Mouse (Mus musculus) left cerebral cortex, adult 8-10 months (tissue): ENCODE measurements around the gene Prrt3. TPM values are rescaled to one million over a fixed set of nuclear protein-coding genes. Genes with fewer than 3 reads are reported as not detected.

Experiments
- DNase-seq, 2 experiments: peaks; one replicate each; pipeline ENCODE4 v3.0.0; 2022; ENCODE audit warnings: low spot score in 2 of 2
- microRNA-seq, 2 experiments: library from miRNA; unstranded; fragments of <30 nt; microRNA quantifications; one replicate each; pipeline ENCODE4 v1.2.0; 2022
- total RNA-seq, 4 experiments: library from RNA; stranded (reverse); gene quantifications; 2 replicates each; pipeline ENCODE4 v1.2.4; 2022

The Prrt3 gene
- total RNA-seq, 4 experiments from 2014 or later = 49.5 to 55.2 (median 53.5) TPM

DNA sequence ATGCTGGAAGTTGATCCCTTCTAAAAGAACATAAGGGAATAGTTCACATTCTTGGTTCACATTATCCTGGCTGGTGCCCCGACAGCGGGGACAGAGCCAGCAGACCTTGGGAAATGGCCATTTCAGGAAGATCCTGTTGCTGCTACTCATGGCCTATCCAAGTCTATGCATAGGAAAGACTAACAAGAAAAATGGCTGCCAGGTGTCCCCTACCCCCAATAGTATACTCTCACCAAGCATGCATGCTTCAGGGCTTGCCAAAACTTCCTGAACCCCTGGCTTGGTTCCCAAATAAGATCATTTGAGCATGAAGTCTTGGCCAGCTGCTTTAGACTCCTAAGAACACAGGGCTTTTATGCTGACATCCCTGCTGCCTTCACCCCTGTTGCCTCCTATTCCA, 49.9 kb downstream of the Prrt3 start:
- DNase-seq = no peak

- no peak for DNase-seq
Observed at GRCm38 (mm10) chr6:113447639-113448038, 54.1 kb downstream of the Prrt3 start.

GRCm38 (mm10) chr6:113444207-113444965, 57.3 kb downstream of the Prrt3 start:
- DNase-seq = no peak

Small RNAs within 50 kb of the gene (microRNA-seq; reads per million reads assigned to microRNA genes)
- gene Gm23365 = 0 reads per million in 2 experiments

Other genes with a start within 250 kb of the Prrt3 start
- 10 to 100 TPM; 66.7 to 78.5 (median 72.0) TPM for gene Cpne9, start 219.6 kb downstream of the Prrt3 start, total RNA-seq
- 10 to 100 TPM; 30.0 to 32.9 (median 31.5) TPM for gene Brpf1, start 194.8 kb downstream of the Prrt3 start, total RNA-seq
- gene Ogg1, start 175.0 kb downstream of the Prrt3 start, total RNA-seq = 1 to 10 TPM; 7.5 to 9.3 (median 8.4) TPM
- 100 to 1,000 TPM in 3 of 4 experiments, 10 to 100 TPM in 1; 82.6 to 107 (median 104) TPM for gene Camk1, start 157.9 kb downstream of the Prrt3 start, total RNA-seq
- 10 to 100 TPM; 47.4 to 50.1 (median 47.8) TPM for gene Tada3, start 124.0 kb downstream of the Prrt3 start, total RNA-seq
- 100 to 1,000 TPM; 246 to 271 (median 263) TPM for gene Arpc4, start 123.8 kb downstream of the Prrt3 start, total RNA-seq
- gene Ttll3, start 112.7 kb downstream of the Prrt3 start, total RNA-seq = 10 to 100 TPM in 3 of 4 experiments, 1 to 10 TPM in 1; 8.6 to 13.9 (median 11.8) TPM
- 10 to 100 TPM; 16.0 to 22.1 (median 18.1) TPM for gene Rpusd3, start 82.6 kb downstream of the Prrt3 start, total RNA-seq
- not detected for gene Cidec, start 66.2 kb downstream of the Prrt3 start, total RNA-seq
- gene Jagn1, start 59.4 kb downstream of the Prrt3 start, total RNA-seq = 10 to 100 TPM; 34.5 to 43.5 (median 39.4) TPM
- gene Il17re, start 43.4 kb downstream of the Prrt3 start, total RNA-seq = under 1 TPM; 0.24 to 0.74 (median 0.58) TPM
- gene Il17rc, start 30.5 kb downstream of the Prrt3 start, total RNA-seq = 1 to 10 TPM; 5.2 to 8.3 (median 5.6) TPM
- 100 to 1,000 TPM in 3 of 4 experiments, 10 to 100 TPM in 1; 99.3 to 110 (median 105) TPM for gene Creld1, start 18.6 kb downstream of the Prrt3 start, total RNA-seq
- 10 to 100 TPM; 67.2 to 73.2 (median 69.3) TPM for gene Emc3, start 29.7 kb upstream of the Prrt3 start, total RNA-seq
- gene Fancd2, start 29.8 kb upstream of the Prrt3 start, total RNA-seq = 1 to 10 TPM; 1.7 to 3.3 (median 2.5) TPM
- under 1 TPM in 1 of 4 experiments, not detected in 3; 0.36 TPM for gene Fancd2os, start 98.8 kb upstream of the Prrt3 start, total RNA-seq
- gene Brk1, start 102.8 kb upstream of the Prrt3 start, total RNA-seq = 100 to 1,000 TPM; 217 to 234 (median 227) TPM
- 10 to 100 TPM; 38.6 to 49.8 (median 41.2) TPM for gene Vhl, start 122.0 kb upstream of the Prrt3 start, total RNA-seq
- gene Irak2, start 136.5 kb upstream of the Prrt3 start, total RNA-seq = 10 to 100 TPM; 20.9 to 28.8 (median 24.0) TPM
- gene Tatdn2, start 195.1 kb upstream of the Prrt3 start, total RNA-seq = 10 to 100 TPM; 70.4 to 85.5 (median 78.8) TPM
- not detected for gene Ghrl, start 217.9 kb upstream of the Prrt3 start, total RNA-seq
- 10 to 100 TPM; 62.3 to 72.8 (median 68.6) TPM for gene Sec13, start 238.8 kb upstream of the Prrt3 start, total RNA-seq